Mouse (Mus musculus) lung, embryonic 16.5 days (tissue): ENCODE measurements around the gene Qpct. TPM values are rescaled to one million over a fixed set of nuclear protein-coding genes. Genes with fewer than 3 reads are reported as not detected.

ENCODE experiments used
- ATAC-seq: fragments of 200-750 bp; cut with Nextera tagmentation; 2 replicates; pipeline ENCODE4 v1.8.0; 2017; ENCODE audit warnings: low read depth, mild to moderate bottlenecking, moderate library complexity
- H3K27ac ChIP-seq: fragments of 300-500 bp; sonication (generic); 2 replicates; pipeline ENCODE4 v1.5.1; 2014; ENCODE audit warnings: mild to moderate bottlenecking, control low read depth, low read length
- H3K27me3 ChIP-seq: fragments of 300-500 bp; sonication (generic); 2 replicates; pipeline ENCODE4 v1.6.1; 2014; ENCODE audit warnings: low read depth, low read length, mixed read lengths; ENCODE audit not compliant: control insufficient read depth, insufficient read depth
- H3K36me3 ChIP-seq: fragments of 300-500 bp; sonication (generic); 2 replicates; pipeline ENCODE4 v1.6.1; 2014; ENCODE audit warnings: low read length; ENCODE audit not compliant: control insufficient read depth, insufficient read depth
- H3K4me1 ChIP-seq: fragments of 300-500 bp; sonication (generic); replicated peaks from 2 replicates; pipeline ENCODE4 v1.6.1; 2014; ENCODE audit warnings: low read length, mixed read lengths; ENCODE audit not compliant: control insufficient read depth, insufficient read depth
- H3K4me2 ChIP-seq: fragments of 300-500 bp; sonication (generic); 2 replicates; pipeline ENCODE4 v1.6.1; 2014; ENCODE audit warnings: low read depth, low read length, control low read depth
- H3K4me3 ChIP-seq: fragments of 300-500 bp; sonication (generic); 2 replicates; pipeline ENCODE4 v1.5.1; 2014; ENCODE audit warnings: mild to moderate bottlenecking, low read length, control low read depth
- H3K9ac ChIP-seq: fragments of 300-500 bp; sonication (generic); 2 replicates; pipeline ENCODE4 v1.6.1; 2014; ENCODE audit warnings: low read length, control low read depth
- H3K9me3 ChIP-seq: fragments of 300-500 bp; sonication (generic); 2 replicates; pipeline ENCODE4 v1.6.1; 2016; ENCODE audit warnings: low read length; ENCODE audit not compliant: control insufficient read depth
- WGBS: fragments of 180-500 bp; shearing (Covaris S2); extraction: QIAGEN DNeasy Blood & Tissue Kit; methylation state at CpG from one replicate; pipeline ENCODE4 v1.1.7; 2014; 5-methylcytosine and 5-hydroxymethylcytosine counted together
- polyA plus RNA-seq: library from polyadenylated mRNA; unstranded; fragments of >200 nt; fragmentation: Nextera tagmentation; extraction: Ambion mirVana; gene quantifications from 2 replicates; pipeline ENCODE4 v1.2.1, GENCODE M21; 2015

Gene Qpct
- polyA plus RNA-seq, 1 experiment from 2014 or later: 25.9 TPM

DNA sequence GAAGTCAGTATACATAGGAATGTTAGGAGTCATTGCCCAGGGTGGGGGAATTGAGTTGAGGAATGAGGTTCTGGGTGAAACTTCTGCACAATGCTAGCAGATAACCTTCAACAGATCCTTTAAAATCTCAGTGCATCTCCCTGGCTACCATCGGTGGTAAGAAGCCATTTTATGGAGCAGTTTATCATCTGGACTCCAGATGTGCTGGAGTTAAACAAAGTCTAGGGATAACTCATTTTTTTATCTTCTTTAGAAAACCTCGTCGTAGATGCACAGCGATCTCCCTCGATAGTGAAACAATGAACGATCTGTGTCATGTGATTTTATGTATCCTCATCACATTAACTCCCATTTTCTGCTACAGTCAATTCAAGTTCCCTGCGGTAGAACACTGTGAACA, 16.9 kb downstream of the Qpct start:
- ATAC-seq: no peak
- no peak overlapping the region for H3K9ac ChIP-seq
- no peaks in the 10 kb centered on the region for H3K27me3 ChIP-seq
- H3K4me2 ChIP-seq: no peak overlapping the region
- H3K4me3 ChIP-seq: no peak overlapping the region
- WGBS: 55% methylated on average over 7 of the region's 7 CpGs
- no peaks in the 10 kb centered on the region for H3K36me3 ChIP-seq
- no peak overlapping the region for H3K27ac ChIP-seq
- no peaks in the 10 kb centered on the region for H3K9me3 ChIP-seq
- H3K4me1 ChIP-seq: peaks cover 3% of the 10 kb centered on the region; the same call in 1 of the 2 replicates

DNA sequence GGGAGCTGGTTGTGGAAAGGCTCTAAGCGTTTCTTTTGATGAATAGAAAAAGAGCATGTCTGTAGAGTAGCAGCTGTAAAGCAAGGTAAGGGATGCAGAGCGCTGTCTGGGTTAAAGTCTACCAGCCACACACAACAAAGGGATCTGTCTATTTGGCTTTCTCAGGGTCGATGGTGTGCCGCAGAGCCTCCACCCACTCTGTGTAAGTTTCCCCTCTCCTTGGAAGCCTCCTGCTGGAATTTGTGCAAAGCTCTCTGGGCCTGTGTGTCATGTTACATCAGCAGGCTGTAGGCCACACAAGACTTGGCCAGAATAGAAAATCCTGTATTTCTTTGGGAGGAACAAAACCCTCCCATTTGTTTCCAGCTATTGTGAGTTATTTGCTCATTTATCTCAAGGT, 17.3 kb downstream of the Qpct start:
- no peak overlapping the region for H3K9ac ChIP-seq
- ATAC-seq: peak; percentile 67
- no peaks in the 10 kb centered on the region for H3K36me3 ChIP-seq
- H3K4me3 ChIP-seq: no peak overlapping the region
- H3K4me2 ChIP-seq: no peak overlapping the region
- H3K4me1 ChIP-seq: peaks cover 3% of the 10 kb centered on the region; the same call in 1 of the 2 replicates
- no peaks in the 10 kb centered on the region for H3K9me3 ChIP-seq
- 42% methylated on average over 4 of the region's 4 CpGs for WGBS
- H3K27me3 ChIP-seq: no peaks in the 10 kb centered on the region
- H3K27ac ChIP-seq: no peak overlapping the region

- Histone ChIP-seq H3K36me3 (no peaks in the 10 kb centered on the region), H3K4me3 (no peak overlapping the region), H3K4me1 (peaks cover 3% of the 10 kb centered on the region; the same call in 1 of the 2 replicates), H3K9ac (no peak overlapping the region), H3K4me2 (no peak overlapping the region), H3K9me3 (no peaks in the 10 kb centered on the region), H3K27ac (no peak overlapping the region), H3K27me3 (no peaks in the 10 kb centered on the region)
- WGBS: 70% methylated on average over 14 of the region's 14 CpGs
- ATAC-seq: no peak
Measured at GRCm38 (mm10) chr17:79069766-79070480, 18.2 kb downstream of the Qpct start.

DNA sequence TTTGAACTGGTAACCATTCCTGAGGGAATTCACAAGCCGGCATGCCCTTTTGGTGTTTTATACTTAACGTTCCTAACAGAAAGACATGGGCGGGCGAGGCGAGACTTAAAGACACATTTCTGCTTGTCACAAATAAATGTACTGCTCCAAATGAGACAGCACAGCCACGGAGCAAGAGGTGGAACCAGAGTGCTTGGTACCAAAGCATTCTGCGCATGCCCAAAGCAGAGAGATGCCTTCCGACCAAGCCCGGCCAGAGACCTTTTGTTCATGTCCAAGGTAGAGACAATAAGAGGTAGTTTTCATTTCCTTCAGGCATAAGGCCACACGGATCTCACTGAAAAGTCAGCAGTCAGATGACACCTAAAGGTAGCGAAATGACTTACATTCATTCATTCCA, 20.2 kb downstream of the Qpct start:
- H3K4me1 ChIP-seq: peaks cover 6% of the 10 kb centered on the region; the same call in 1 of the 2 replicates
- H3K4me2 ChIP-seq: no peak overlapping the region

DNA sequence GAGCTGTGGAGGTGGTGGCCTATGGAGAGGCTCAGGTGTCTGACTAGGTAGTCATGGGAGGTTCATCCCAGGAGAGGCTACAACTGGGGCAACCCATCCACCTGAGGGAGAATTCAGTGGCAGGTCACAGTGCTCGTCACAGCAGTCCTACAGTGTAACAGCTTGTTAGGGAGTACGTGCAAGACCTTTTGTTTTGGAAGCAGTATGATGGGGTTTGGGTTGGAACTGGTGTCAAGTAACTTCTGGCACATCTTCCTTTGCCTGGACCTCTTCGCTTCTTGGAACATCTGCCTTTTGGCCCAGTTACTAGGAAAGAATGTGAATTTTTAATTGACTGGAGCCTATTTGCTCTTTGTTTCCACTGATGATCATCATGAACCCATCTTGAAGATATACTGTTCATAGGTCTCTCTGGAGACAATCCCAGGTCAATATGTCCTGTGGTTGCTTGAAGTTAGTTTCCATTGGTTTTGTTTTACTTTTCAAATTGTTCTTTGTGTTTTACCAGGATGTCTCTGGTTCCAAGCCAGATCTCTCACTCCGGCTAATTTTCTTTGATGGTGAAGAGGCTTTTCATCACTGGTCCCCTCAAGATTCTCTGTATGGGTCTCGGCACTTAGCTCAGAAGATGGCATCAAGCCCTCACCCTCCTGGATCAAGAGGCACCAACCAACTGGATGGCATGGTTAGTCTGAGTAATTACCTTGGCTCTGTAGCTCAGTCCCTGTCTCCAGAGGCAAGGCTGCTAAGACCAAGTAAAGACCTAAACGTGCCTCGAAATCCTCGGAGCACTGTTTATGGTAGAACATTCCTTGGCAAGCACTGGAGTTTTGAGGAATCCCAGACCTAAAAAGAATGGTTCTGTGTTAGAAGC, 25.5 kb downstream of the Qpct start:
- no peak overlapping the region for H3K4me3 ChIP-seq
- H3K27ac ChIP-seq: 0 out of 2 replicates have a peak overlapping the region, but pooled peaks have one; percentile 31
- H3K9me3 ChIP-seq: no peaks in the 10 kb centered on the region
- ATAC-seq: peak; percentile 88
- no peaks in the 10 kb centered on the region for H3K36me3 ChIP-seq
- no peak overlapping the region for H3K9ac ChIP-seq
- no peak overlapping the region for H3K4me2 ChIP-seq
- H3K4me1 ChIP-seq: 0 out of 2 replicates have a peak, but pooled peaks cover 5% of the 10 kb centered on the region
- WGBS: 50% methylated on average over 8 of the region's 8 CpGs
- H3K27me3 ChIP-seq: no peaks in the 10 kb centered on the region

More for the DNA sequence above, 20.2 kb downstream of the Qpct start:
- Histone ChIP-seq H3K36me3 (no peaks in the 10 kb centered on the region), H3K9ac (no peak overlapping the region), H3K9me3 (no peaks in the 10 kb centered on the region), H3K4me3 (no peak overlapping the region), H3K27me3 (no peaks in the 10 kb centered on the region), H3K27ac (no peak overlapping the region)
- 84% methylated on average over 11 of the region's 11 CpGs for WGBS
- ATAC-seq: no peak

GRCm38 (mm10) chr17:79077848-79078146, 26.1 kb downstream of the Qpct start:
- no peak; the same call in 1 of the 2 replicates for ATAC-seq
- WGBS: 50% methylated on average over 1 of the region's 1 CpGs
- H3K9ac ChIP-seq: no peak overlapping the region
- H3K27ac ChIP-seq: no peak overlapping the region
- 0 out of 2 replicates have a peak, but pooled peaks cover 5% of the 10 kb centered on the region for H3K4me1 ChIP-seq
- no peak overlapping the region for H3K4me3 ChIP-seq
- no peaks in the 10 kb centered on the region for H3K9me3 ChIP-seq
- no peak overlapping the region for H3K4me2 ChIP-seq
- H3K36me3 ChIP-seq: no peaks in the 10 kb centered on the region
- no peaks in the 10 kb centered on the region for H3K27me3 ChIP-seq

- no peaks in the 10 kb centered on the region for H3K36me3 ChIP-seq
- no peaks in the 10 kb centered on the region for H3K9me3 ChIP-seq
- WGBS: 77% methylated on average over 8 of the region's 8 CpGs
- H3K4me2 ChIP-seq: no peak overlapping the region
- H3K27ac ChIP-seq: no peak overlapping the region
- peak; percentile 12; the same call in 1 of the 2 replicates for ATAC-seq
- H3K9ac ChIP-seq: no peak overlapping the region
- H3K4me1 ChIP-seq: 0 out of 2 replicates have a peak, but pooled peaks cover 5% of the 10 kb centered on the region
- no peak overlapping the region for H3K4me3 ChIP-seq
- no peaks in the 10 kb centered on the region for H3K27me3 ChIP-seq
Measured at GRCm38 (mm10) chr17:79078248-79078647, 26.5 kb downstream of the Qpct start.

DNA sequence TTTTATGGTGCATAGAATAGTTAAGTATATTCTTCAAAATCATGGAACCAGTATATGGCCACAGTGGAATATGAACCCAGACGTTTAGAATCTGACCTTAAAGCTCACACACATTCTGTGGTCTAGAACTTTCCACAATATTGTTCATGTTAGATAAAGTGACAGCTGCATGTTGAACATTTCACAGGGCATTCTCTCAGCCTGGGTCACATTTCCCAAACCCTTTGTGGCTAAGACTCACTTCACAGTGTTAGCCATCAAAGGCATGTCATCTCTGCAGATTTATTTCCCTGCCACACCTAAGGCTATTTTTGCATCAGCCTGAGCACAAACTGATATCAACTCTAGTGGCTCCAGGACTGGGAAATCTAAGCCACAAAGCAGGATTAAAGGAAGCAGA, 40.0 kb downstream of the Qpct start:
- no peak overlapping the region for H3K4me3 ChIP-seq
- H3K9ac ChIP-seq: no peak overlapping the region
- no peak overlapping the region for H3K4me2 ChIP-seq
- H3K27ac ChIP-seq: no peak overlapping the region
- no peaks in the 10 kb centered on the region for H3K27me3 ChIP-seq
- 26% methylated on average over 1 of the region's 1 CpGs for WGBS
- H3K9me3 ChIP-seq: no peaks in the 10 kb centered on the region
- H3K36me3 ChIP-seq: no peaks in the 10 kb centered on the region
- ATAC-seq: no peak
- no peaks in the 10 kb centered on the region; the same call in 1 of the 2 replicates for H3K4me1 ChIP-seq

DNA sequence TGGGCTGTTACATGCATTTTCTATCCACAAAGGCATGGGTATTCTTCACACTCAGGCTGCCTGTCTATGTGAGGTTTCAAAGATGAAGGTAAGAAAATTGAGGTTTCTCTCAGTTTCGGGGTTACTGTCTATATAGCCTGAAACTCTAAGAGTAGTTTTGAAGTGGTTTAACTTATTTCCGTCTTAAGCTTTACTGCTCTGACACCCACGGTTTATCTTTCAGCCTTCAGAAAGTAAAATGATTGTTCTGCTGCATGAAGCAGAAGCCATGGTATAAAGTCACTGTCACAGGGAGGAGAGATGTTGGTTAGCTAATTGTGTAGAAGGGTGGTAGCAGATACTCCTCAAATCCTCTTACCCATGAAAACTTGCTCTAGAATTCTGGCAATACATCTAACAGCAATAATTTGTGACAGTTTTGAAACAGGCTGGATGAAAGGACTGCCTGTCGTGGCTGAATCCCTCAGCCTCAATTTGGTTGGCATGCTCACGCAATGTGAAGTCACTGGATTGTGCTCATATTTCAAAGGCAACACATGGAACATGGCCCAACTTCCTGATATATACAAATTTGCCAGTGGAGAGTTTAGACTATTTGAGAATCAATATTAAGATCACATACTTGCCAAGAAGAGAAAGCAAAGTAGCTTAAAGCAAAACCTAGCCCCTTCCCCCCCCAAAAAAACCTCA, 41.7 kb downstream of the Qpct start:
- no peak overlapping the region for H3K9ac ChIP-seq
- H3K27ac ChIP-seq: no peak overlapping the region
- no peaks in the 10 kb centered on the region; the same call in 1 of the 2 replicates for H3K4me1 ChIP-seq
- H3K4me3 ChIP-seq: no peak overlapping the region
- no peaks in the 10 kb centered on the region for H3K36me3 ChIP-seq
- 44% methylated on average over 5 of the region's 5 CpGs for WGBS
- ATAC-seq: 0 out of 2 replicates have a peak, but pooled peaks have one; percentile 28
- H3K27me3 ChIP-seq: no peaks in the 10 kb centered on the region
- H3K9me3 ChIP-seq: no peaks in the 10 kb centered on the region
- no peak overlapping the region for H3K4me2 ChIP-seq
